Mouse (Mus musculus): ENCODE results near the gene Vmn1r209. TPM values are rescaled to one million over a fixed set of nuclear protein-coding genes. Genes with fewer than 3 reads are reported as not detected.
"Not testable (repeated sequence)": the region's sequence is repeated elsewhere in the genome, so short reads cannot be mapped to it uniquely, and the experiment has no call there.

Gene Vmn1r209
- total and polyA plus RNA-seq, 3 experiments: not detected

DNA sequence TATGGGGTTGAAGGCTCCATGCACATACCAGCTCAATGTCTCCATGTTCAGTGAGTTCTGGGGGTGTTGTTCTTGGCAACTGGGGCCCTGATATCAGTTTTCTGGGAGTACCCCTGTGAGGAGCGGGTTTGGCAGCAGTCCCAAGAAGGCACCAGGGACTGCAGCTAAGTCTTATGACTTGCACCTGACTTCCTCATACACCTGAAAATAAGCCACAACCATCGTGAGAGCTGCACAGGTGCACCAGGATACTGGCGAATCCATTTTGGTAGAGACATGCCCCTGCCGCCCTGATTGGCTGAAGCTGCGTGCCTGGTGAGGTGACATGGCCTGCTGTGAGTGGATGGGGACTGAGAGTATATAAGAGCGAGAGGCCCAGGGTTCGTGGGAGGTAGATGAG, 32.2 kb downstream of the Vmn1r209 start, which contains the start of gene Vmn1r208:
Gene Vmn1r208 (minus strand): TSS at position 101 of the 400 bp plus-strand sequence.
- H3K27ac ChIP-seq (ENCODE audit: insufficient read depth, low read depth); H3K4me3 ChIP-seq (replicated peaks in 1 of 3; ENCODE audit: low read depth in 2 of 3, low read length in 2 of 3, poor library complexity in 1 of 3); H3K4me2 ChIP-seq (ENCODE audit: insufficient read depth, low read depth, poor library complexity, severe bottlenecking); H3K36me3 ChIP-seq (replicated peaks in 1 of 2; ENCODE audit: control insufficient read depth in 1 of 2, insufficient read depth in 1 of 2, low read length in 1 of 2); dilution Hi-C loops (cut with MboI; ENCODE audit: extremely low pct_ligation_motif_present, extremely low pct_unique_long_range_greater_than_20kb, low sequenced_read_pairs); H3K9me3 ChIP-seq (replicated peaks; ENCODE audit: low read length); H3K79me2 ChIP-seq (replicated peaks; ENCODE audit: control insufficient read depth, extremely low read depth, insufficient read depth, poor library complexity, severe bottlenecking); H3K4me1 ChIP-seq (ENCODE audit: control insufficient read depth in 1 of 2, insufficient read depth in 2 of 2); DNase-seq (ENCODE audit: extremely low read depth); in situ Hi-C loops (cut with MboI; ENCODE audit: low pct_ligation_motif_present, low pct_unique_long_range_greater_than_20kb, low sequenced_read_pairs); H3K27me3 ChIP-seq (replicated peaks); H3K9ac ChIP-seq (ENCODE audit: insufficient read depth, low read depth): not testable (repeated sequence)

DNA sequence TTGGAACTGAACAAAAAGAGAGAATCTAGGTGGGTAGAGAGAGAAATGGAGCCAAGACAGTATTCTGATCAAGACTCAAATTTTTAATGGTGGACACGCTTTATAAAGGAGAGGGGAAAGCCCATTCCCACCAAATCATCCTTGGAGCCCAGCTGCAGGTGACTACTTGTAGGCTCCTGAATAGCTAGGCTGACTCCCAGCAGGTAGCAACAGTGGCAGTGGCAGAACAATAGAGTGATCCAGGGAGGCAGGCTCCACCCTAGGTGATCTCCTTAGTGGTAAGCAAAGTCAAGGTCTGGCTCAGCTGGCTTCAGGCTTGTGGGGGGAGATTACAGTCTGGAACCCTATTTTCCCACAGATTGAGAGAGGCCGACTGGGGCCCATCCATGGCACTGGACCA, 37.9 kb downstream of the Vmn1r209 start:
- H3K4me2 ChIP-seq (ENCODE audit: insufficient read depth, low read depth, poor library complexity, severe bottlenecking); H3K4me3 ChIP-seq (replicated peaks in 1 of 3; ENCODE audit: low read depth in 2 of 3, low read length in 2 of 3, poor library complexity in 1 of 3); DNase-seq (ENCODE audit: extremely low read depth); H3K9me3 ChIP-seq (replicated peaks; ENCODE audit: low read length); H3K27me3 ChIP-seq (replicated peaks); H3K79me2 ChIP-seq (replicated peaks; ENCODE audit: control insufficient read depth, extremely low read depth, insufficient read depth, poor library complexity, severe bottlenecking); H3K36me3 ChIP-seq (replicated peaks in 1 of 2; ENCODE audit: control insufficient read depth in 1 of 2, insufficient read depth in 1 of 2, low read length in 1 of 2); in situ Hi-C loops (cut with MboI; ENCODE audit: low pct_ligation_motif_present, low pct_unique_long_range_greater_than_20kb, low sequenced_read_pairs); H3K9ac ChIP-seq (ENCODE audit: insufficient read depth, low read depth); H3K27ac ChIP-seq (ENCODE audit: insufficient read depth, low read depth); H3K4me1 ChIP-seq (ENCODE audit: control insufficient read depth in 1 of 2, insufficient read depth in 2 of 2); dilution Hi-C loops (cut with MboI; ENCODE audit: extremely low pct_ligation_motif_present, extremely low pct_unique_long_range_greater_than_20kb, low sequenced_read_pairs): not testable (repeated sequence)

Other genes with a start within 250 kb of the Vmn1r209 start
- gene Vmn1r205, start 216.7 kb downstream of the Vmn1r209 start, total RNA-seq (2012; rRNA removed): not detected in 2 replicates
- gene Vmn1r205, start 216.7 kb downstream of the Vmn1r209 start, total RNA-seq (2014; rRNA removed): not detected in 2 replicates
- gene Vmn1r205, start 216.7 kb downstream of the Vmn1r209 start, polyA plus RNA-seq (2012; ENCODE audit: insufficient read length, low read depth): not detected in 2 replicates
- gene Vmn1r206, start 185.4 kb downstream of the Vmn1r209 start, total RNA-seq (2012; rRNA removed): not detected in 2 replicates
- not detected in 2 replicates for gene Vmn1r206, start 185.4 kb downstream of the Vmn1r209 start, total RNA-seq (2014; rRNA removed)
- gene Vmn1r206, start 185.4 kb downstream of the Vmn1r209 start, polyA plus RNA-seq (2012; ENCODE audit: insufficient read length, low read depth): not detected in 2 replicates
- gene Vmn1r207-ps, start 80.1 kb downstream of the Vmn1r209 start, total RNA-seq (2012; rRNA removed): not detected in 2 replicates
- not detected in 2 replicates for gene Vmn1r207-ps, start 80.1 kb downstream of the Vmn1r209 start, total RNA-seq (2014; rRNA removed)
- gene Vmn1r207-ps, start 80.1 kb downstream of the Vmn1r209 start, polyA plus RNA-seq (2012; ENCODE audit: insufficient read length, low read depth): not detected in 2 replicates
- not detected in 2 replicates for gene Vmn1r208, start 32.3 kb downstream of the Vmn1r209 start, total RNA-seq (2012; rRNA removed)
- gene Vmn1r208, start 32.3 kb downstream of the Vmn1r209 start, total RNA-seq (2014; rRNA removed): not detected in 2 replicates
- gene Vmn1r208, start 32.3 kb downstream of the Vmn1r209 start, polyA plus RNA-seq (2012; ENCODE audit: insufficient read length, low read depth): 0.07 TPM in 1 of 2 replicates, not detected in the other
- gene Vmn1r210, start 21.7 kb upstream of the Vmn1r209 start, total RNA-seq (2012; rRNA removed): not detected in 2 replicates
- gene Vmn1r210, start 21.7 kb upstream of the Vmn1r209 start, total RNA-seq (2014; rRNA removed): not detected in 2 replicates
- not detected in 2 replicates for gene Vmn1r210, start 21.7 kb upstream of the Vmn1r209 start, polyA plus RNA-seq (2012; ENCODE audit: insufficient read length, low read depth)
- gene Vmn1r211, start 47.9 kb upstream of the Vmn1r209 start, total RNA-seq (2012; rRNA removed): not detected in 2 replicates
- not detected in 2 replicates for gene Vmn1r211, start 47.9 kb upstream of the Vmn1r209 start, total RNA-seq (2014; rRNA removed)
- gene Vmn1r211, start 47.9 kb upstream of the Vmn1r209 start, polyA plus RNA-seq (2012; ENCODE audit: insufficient read length, low read depth): not detected in 2 replicates
- not detected in 2 replicates for gene Vmn1r212, start 74.5 kb upstream of the Vmn1r209 start, total RNA-seq (2012; rRNA removed)
- not detected in 2 replicates for gene Vmn1r212, start 74.5 kb upstream of the Vmn1r209 start, total RNA-seq (2014; rRNA removed)
- gene Vmn1r212, start 74.5 kb upstream of the Vmn1r209 start, polyA plus RNA-seq (2012; ENCODE audit: insufficient read length, low read depth): not detected in 2 replicates
- not detected in 2 replicates for gene Vmn1r213, start 198.0 kb upstream of the Vmn1r209 start, total RNA-seq (2012; rRNA removed)
- not detected in 2 replicates for gene Vmn1r213, start 198.0 kb upstream of the Vmn1r209 start, total RNA-seq (2014; rRNA removed)
- not detected in 2 replicates for gene Vmn1r213, start 198.0 kb upstream of the Vmn1r209 start, polyA plus RNA-seq (2012; ENCODE audit: insufficient read length, low read depth)
- gene Vmn1r214, start 220.7 kb upstream of the Vmn1r209 start, total RNA-seq (2012; rRNA removed): not detected in 2 replicates
- not detected in 2 replicates for gene Vmn1r214, start 220.7 kb upstream of the Vmn1r209 start, total RNA-seq (2014; rRNA removed)
- not detected in 2 replicates for gene Vmn1r214, start 220.7 kb upstream of the Vmn1r209 start, polyA plus RNA-seq (2012; ENCODE audit: insufficient read length, low read depth)

Data from CH12.LX (cell line).